Mouse (Mus musculus) midbrain, embryonic 10.5 days (tissue): Measurements from ENCODE around the gene Mtnr1a. TPM values are rescaled to one million over a fixed set of nuclear protein-coding genes. Genes with fewer than 3 reads are reported as not detected.

ENCODE experiments used
- DNase-seq: peaks from one replicate; pipeline ENCODE4 v3.0.0-alpha.2; 2017; ENCODE audit warnings: low spot score
- H3K27ac ChIP-seq: fragments of 300-500 bp; sonication (generic); replicated peaks from 2 replicates; pipeline ENCODE4 v1.5.1; 2016; ENCODE audit warnings: mild to moderate bottlenecking
- H3K27me3 ChIP-seq: fragments of 300-500 bp; sonication (generic); 2 replicates; pipeline ENCODE4 v1.6.1; 2016; ENCODE audit warnings: low read depth, mild to moderate bottlenecking; ENCODE audit not compliant: poor library complexity, severe bottlenecking
- H3K36me3 ChIP-seq: fragments of 300-500 bp; sonication (generic); 2 replicates; pipeline ENCODE4 v1.6.1; 2016; ENCODE audit warnings: mild to moderate bottlenecking, moderate library complexity
- H3K4me1 ChIP-seq: fragments of 300-500 bp; sonication (generic); 2 replicates; pipeline ENCODE4 v1.6.1; 2016
- H3K4me3 ChIP-seq: fragments of 300-500 bp; sonication (generic); 2 replicates; pipeline ENCODE4 v1.5.1; 2016; ENCODE audit warnings: mild to moderate bottlenecking, moderate library complexity
- H3K9me3 ChIP-seq: fragments of 300-500 bp; sonication (generic); replicated peaks from 2 replicates; pipeline ENCODE4 v1.6.1; 2016; ENCODE audit warnings: mild to moderate bottlenecking
- WGBS: fragments of 180-500 bp; shearing (Covaris S2); methylation state at CpG from one replicate; pipeline ENCODE4 v1.1.7; 2016; 5-methylcytosine and 5-hydroxymethylcytosine counted together
- polyA plus RNA-seq: library from polyadenylated mRNA; unstranded; fragments of >200 nt; fragmentation: Nextera tagmentation; extraction: Ambion mirVana; gene quantifications from 2 replicates; pipeline ENCODE4 v1.2.1, GENCODE M21; 2016

The Mtnr1a gene
- polyA plus RNA-seq, 1 experiment from 2014 or later = 0.36 TPM

DNA sequence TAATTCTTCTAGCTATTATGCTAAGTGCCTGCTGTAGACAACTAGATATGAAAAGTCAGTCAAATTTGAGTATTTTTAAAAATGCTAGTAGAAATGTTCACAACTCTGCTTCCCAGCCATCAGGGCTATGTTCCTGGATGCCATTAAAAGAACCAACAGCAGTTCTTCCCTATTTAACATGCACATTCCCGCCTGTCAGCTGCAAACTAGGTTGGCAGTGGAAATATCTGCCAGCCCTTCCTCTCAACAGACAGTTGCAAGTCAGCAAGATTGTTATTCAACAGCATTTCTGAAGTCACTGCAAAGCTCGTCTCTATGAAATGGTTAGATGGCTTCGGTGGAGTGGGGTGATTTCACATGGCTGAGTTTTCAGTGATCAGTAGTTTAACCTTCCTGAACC is 48.7 kb downstream of the Mtnr1a start:
- Histone ChIP-seq H3K27me3 (no peaks in the 10 kb centered on the region), H3K4me3 (no peak overlapping the region)
- DNase-seq = no peak

DNA sequence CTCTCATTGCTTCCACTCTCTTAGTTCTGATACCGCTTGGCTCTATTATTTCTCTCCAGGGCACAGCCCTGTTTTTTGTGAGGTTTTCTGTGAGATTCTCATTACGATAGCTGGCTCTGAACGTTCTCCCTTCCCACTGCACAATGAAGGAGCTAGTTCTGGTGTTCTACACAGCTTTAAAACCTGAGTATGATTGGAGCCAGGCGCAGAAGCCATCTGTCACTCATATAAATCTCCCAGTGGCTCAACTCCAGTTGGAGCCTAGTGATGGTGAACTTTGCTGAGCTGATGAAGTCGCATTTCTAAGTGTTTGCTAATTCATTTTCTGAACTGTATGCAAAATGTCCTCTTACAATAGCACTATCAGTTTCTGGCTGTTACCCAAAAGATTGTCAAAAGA is 56.7 kb downstream of the Mtnr1a start:
- no peaks in the 10 kb centered on the region for H3K27me3 ChIP-seq
- no peak overlapping the region for H3K27ac ChIP-seq
- H3K36me3 ChIP-seq = no peaks in the 10 kb centered on the region
- WGBS = 81% methylated on average over 5 of the region's 5 CpGs
- H3K4me1 ChIP-seq = no peaks in the 10 kb centered on the region
- no peaks in the 10 kb centered on the region for H3K9me3 ChIP-seq
- no peak for DNase-seq
- H3K4me3 ChIP-seq = no peak overlapping the region

More for the DNA sequence above, 48.7 kb downstream of the Mtnr1a start:
- Histone ChIP-seq H3K27ac (no peak overlapping the region), H3K36me3 (no peaks in the 10 kb centered on the region), H3K9me3 (no peaks in the 10 kb centered on the region), H3K4me1 (no peaks in the 10 kb centered on the region)
- WGBS = 87% methylated on average over 3 of the region's 3 CpGs

Other genes starting within 250 kb of the Mtnr1a start
- 13.2 and 15.6 TPM in 2 replicates for gene Fat1, start 133.7 kb upstream of the Mtnr1a start, polyA plus RNA-seq
- not detected in 2 replicates for gene F11, start 192.9 kb downstream of the Mtnr1a start, polyA plus RNA-seq
- gene Klkb1, start 225.7 kb downstream of the Mtnr1a start, polyA plus RNA-seq = 0.04 TPM in 1 of 2 replicates, not detected in the other
- 0.07 and 0.10 TPM in 2 replicates for gene Gm45753, start 239.3 kb downstream of the Mtnr1a start, polyA plus RNA-seq